Mouse (Mus musculus) myocyte (in vitro differentiated cells): Measurements from ENCODE around the gene March11. TPM values are rescaled to one million over a fixed set of nuclear protein-coding genes. Genes with fewer than 3 reads are reported as not detected.

Experiments
- H3K27me3 ChIP-seq: one replicate; pipeline ENCODE4 v1.6.1; 2011; ENCODE audit not compliant: control insufficient read depth, insufficient read depth, insufficient read length
- H3K36me3 ChIP-seq: one replicate; pipeline ENCODE4 v1.6.1; 2011; ENCODE audit not compliant: control insufficient read depth, insufficient read depth
- H3K4me2 ChIP-seq: one replicate; pipeline ENCODE4 v1.6.1; 2011; ENCODE audit warnings: low read depth, control low read depth
- H3K4me3 ChIP-seq: one replicate; pipeline ENCODE4 v1.5.1; 2011; ENCODE audit warnings: mild to moderate bottlenecking, control low read depth, moderate library complexity
- H3K79me2 ChIP-seq: one replicate; pipeline ENCODE4 v1.6.1; 2011; ENCODE audit not compliant: control insufficient read depth, insufficient read depth
- H3ac ChIP-seq: one replicate; pipeline ENCODE4 v1.6.1; 2011; ENCODE audit not compliant: control insufficient read depth, insufficient read length
- CEBPB ChIP-seq: IDR thresholded peaks from 2 replicates; pipeline ENCODE4 v1.6.1; 2011; ENCODE audit warnings: mild to moderate bottlenecking, moderate library complexity; ENCODE audit not compliant: poor library complexity, insufficient read depth, severe bottlenecking
- E2F4 ChIP-seq: IDR thresholded peaks from one replicate; pipeline ENCODE4 v1.6.1; 2011; ENCODE audit warnings: mild to moderate bottlenecking, control low read depth, moderate library complexity; ENCODE audit not compliant: insufficient read depth
- MAX ChIP-seq: IDR thresholded peaks from one replicate; pipeline ENCODE4 v1.6.1; 2011; ENCODE audit warnings: low read depth, mild to moderate bottlenecking, control low read depth
- MYOD1 ChIP-seq, 3 experiments: IDR thresholded peaks; one replicate each; pipeline ENCODE4 v1.6.1; 2011; ENCODE audit warnings: control low read depth in 2 of 3, low read depth in 2 of 3, mild to moderate bottlenecking in 2 of 3, moderate library complexity in 1 of 3; ENCODE audit not compliant: insufficient read length in 2 of 3, control insufficient read depth in 1 of 3
- MYOG ChIP-seq, 3 experiments: IDR thresholded peaks; one replicate each; pipeline ENCODE4 v1.6.1; 2011; ENCODE audit warnings: control low read depth in 2 of 3, low read depth in 2 of 3, mild to moderate bottlenecking in 2 of 3; ENCODE audit not compliant: insufficient read length in 2 of 3, control insufficient read depth in 1 of 3, insufficient read depth in 1 of 3
- POLR2A ChIP-seq: IDR thresholded peaks from one replicate; pipeline ENCODE4 v1.6.1; 2011; ENCODE audit warnings: low read depth, mild to moderate bottlenecking, control low read depth, moderate library complexity; ENCODE audit not compliant: insufficient read length
- POLR2AphosphoS2 ChIP-seq: IDR thresholded peaks from one replicate; pipeline ENCODE4 v1.6.1; 2011; ENCODE audit warnings: low read depth, control low read depth; ENCODE audit not compliant: insufficient read length
- REST ChIP-seq: IDR thresholded peaks from one replicate; pipeline ENCODE4 v1.6.1; 2011; ENCODE audit warnings: mild to moderate bottlenecking, control low read depth, moderate library complexity; ENCODE audit not compliant: insufficient read depth, insufficient read length
- SRF ChIP-seq: IDR thresholded peaks from one replicate; pipeline ENCODE4 v1.6.1; 2011; ENCODE audit warnings: low read depth; ENCODE audit not compliant: control insufficient read depth, insufficient read length
- TCF12 ChIP-seq: IDR thresholded peaks from one replicate; pipeline ENCODE4 v1.6.1; 2011; ENCODE audit warnings: mild to moderate bottlenecking, control low read depth; ENCODE audit not compliant: poor library complexity, insufficient read depth, severe bottlenecking
- TCF3 ChIP-seq: IDR thresholded peaks from one replicate; pipeline ENCODE4 v1.6.1; 2011; ENCODE audit warnings: low read depth, control low read depth; ENCODE audit not compliant: insufficient read length
- USF1 ChIP-seq: IDR thresholded peaks from one replicate; pipeline ENCODE4 v1.6.1; 2011; ENCODE audit warnings: low read depth, mild to moderate bottlenecking, control low read depth, moderate library complexity
- polyA plus RNA-seq: library from polyadenylated mRNA; unstranded; fragments of >200 nt; fragmentation: generic; extraction: Trizol; gene quantifications from one replicate; pipeline ENCODE4 v1.2.1, GENCODE M21; 2012; ENCODE audit warnings: missing spikeins

March11 gene
- polyA plus RNA-seq, 1 experiment, result 73.8 TPM

DNA sequence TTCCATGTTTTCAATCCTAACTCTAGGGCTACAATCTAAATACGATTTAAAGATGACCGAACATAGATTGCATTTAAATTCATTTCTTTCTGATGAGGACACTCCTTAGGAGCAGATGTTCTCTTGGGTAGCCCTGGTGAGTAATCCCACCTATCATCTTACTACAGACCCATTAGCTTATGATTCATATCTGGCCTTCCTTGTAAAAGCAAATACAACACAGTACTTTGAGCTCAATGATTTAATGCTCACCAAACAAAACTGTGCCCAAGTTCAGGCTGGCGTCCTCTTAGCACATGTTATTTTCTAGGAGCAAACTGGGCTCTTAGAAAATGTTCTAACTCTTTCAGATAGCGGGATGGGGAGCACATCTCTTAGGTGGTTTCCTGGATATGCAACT lies 70.0 kb downstream of the March11 start:
- Histone ChIP-seq H3K79me2 (no peaks in the 10 kb centered on the region), H3ac (no peak overlapping the region), H3K27me3 (no peaks in the 10 kb centered on the region), H3K4me3 (no peak overlapping the region), H3K36me3 (no peaks in the 10 kb centered on the region), H3K4me2 (peak overlapping the region; percentile 78)
- TF ChIP-seq POLR2AphosphoS2 (no peak), MYOD1 (IDR thresholded peaks at IDR 0.05; ENCODE audit: control insufficient read depth in 1 of 3, insufficient read length in 2 of 3, low read depth in 2 of 3) (peak in 2 of 3 experiments; percentile 29 to 53), SRF (no peak), TCF3 (no peak), USF1 (no peak), MYOG (IDR thresholded peaks at IDR 0.05; ENCODE audit: control insufficient read depth in 1 of 3, insufficient read depth in 1 of 3, insufficient read length in 2 of 3, low read depth in 2 of 3) (peak in 1 of 3 experiments; percentile 49), CEBPB (peak; percentile 43), MAX (peak; percentile 55), REST (no peak), TCF12 (peak; percentile 13), E2F4 (no peak)

DNA sequence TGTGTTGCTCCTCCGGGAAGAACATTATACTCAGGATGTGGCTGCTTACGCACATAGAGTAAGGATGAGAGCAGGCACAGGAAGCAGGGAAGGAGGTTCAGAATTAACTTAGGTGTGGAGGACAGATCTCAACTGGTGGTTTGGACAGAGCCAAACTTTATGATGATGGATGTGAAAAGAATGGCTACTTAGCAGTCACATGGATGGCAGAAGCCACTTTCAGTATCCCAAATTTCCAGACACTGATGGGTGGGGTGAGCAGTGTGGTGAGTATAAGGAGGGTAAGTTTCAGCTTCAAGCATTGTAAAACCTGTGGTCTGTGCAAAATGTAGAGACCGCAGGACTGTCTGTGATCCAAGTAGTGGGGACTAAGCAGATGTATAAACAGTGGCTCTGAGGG lies 71.0 kb downstream of the March11 start:
- no peaks in the 10 kb centered on the region for H3K36me3 ChIP-seq
- H3K27me3 ChIP-seq, result no peaks in the 10 kb centered on the region
- H3K79me2 ChIP-seq, result no peaks in the 10 kb centered on the region
- H3ac ChIP-seq, result no peak overlapping the region
- H3K4me2 ChIP-seq, result peak overlapping the region; percentile 78
- TF ChIP-seq TCF3 (no peak), POLR2A (no peak), MYOD1 (IDR thresholded peaks at IDR 0.05; ENCODE audit: control insufficient read depth in 1 of 3, insufficient read length in 2 of 3, low read depth in 2 of 3) (peak in 1 of 3 experiments; percentile 20), TCF12 (peak; percentile 29), USF1 (peak; percentile 58), MAX (no peak)
- H3K4me3 ChIP-seq, result no peak overlapping the region

DNA sequence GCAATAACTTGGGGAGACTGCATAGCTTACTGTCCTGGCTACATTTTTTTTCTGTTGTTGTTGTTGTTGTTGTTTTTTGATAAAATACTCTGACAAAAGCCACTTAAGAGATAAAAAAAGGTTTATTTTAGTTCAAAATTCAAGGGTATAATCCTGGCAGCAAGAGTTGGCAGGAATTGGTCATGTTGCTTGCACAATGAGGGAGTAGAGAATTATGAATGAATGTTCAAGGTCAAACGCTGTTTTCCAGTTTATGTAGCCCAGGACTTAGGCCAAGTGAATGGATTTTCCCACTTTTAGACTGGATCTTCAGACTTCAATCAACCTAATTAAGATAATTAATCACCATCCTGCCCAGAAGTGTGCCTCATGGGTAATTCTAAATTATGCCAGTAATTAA lies 72.0 kb downstream of the March11 start:
- Histone ChIP-seq H3K4me2 (peak overlapping the region; percentile 78), H3ac (no peak overlapping the region), H3K36me3 (no peaks in the 10 kb centered on the region), H3K27me3 (no peaks in the 10 kb centered on the region), H3K79me2 (no peaks in the 10 kb centered on the region), H3K4me3 (no peak overlapping the region)
- TF ChIP-seq MAX (no peak), TCF12 (no peak), CEBPB (no peak)

DNA sequence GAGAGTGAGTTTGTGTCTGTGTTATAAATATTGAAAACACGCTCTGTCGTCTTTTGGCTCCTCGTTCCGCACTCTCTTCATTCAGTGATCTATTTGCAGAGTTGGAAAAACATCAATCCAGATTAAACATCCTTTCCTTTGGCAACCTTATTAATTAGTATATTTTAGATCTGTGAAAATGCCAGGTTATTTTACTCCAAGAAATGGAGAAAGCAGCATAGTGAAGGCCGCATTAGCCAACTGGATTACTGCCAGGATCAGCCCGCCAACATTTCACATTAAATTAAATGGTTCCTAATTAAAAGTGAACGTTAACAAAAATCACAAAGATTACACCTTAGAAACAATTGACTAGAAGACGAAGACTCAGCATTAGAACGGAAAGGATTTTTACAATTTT lies 81.2 kb downstream of the March11 start:
- TF ChIP-seq MAX, result no peak
- no peak for TF ChIP-seq MYOG (IDR thresholded peaks at IDR 0.05; ENCODE audit: control insufficient read depth in 1 of 3, insufficient read depth in 1 of 3, insufficient read length in 2 of 3, low read depth in 2 of 3)
- TF ChIP-seq CEBPB, result no peak
- TF ChIP-seq REST, result no peak
- TF ChIP-seq TCF3, result no peak
- TF ChIP-seq E2F4, result no peak
- no peak for TF ChIP-seq MYOD1 (IDR thresholded peaks at IDR 0.05; ENCODE audit: control insufficient read depth in 1 of 3, insufficient read length in 2 of 3, low read depth in 2 of 3)
- no peak for TF ChIP-seq TCF12
- TF ChIP-seq USF1, result no peak
- Histone ChIP-seq H3ac (no peak overlapping the region), H3K4me3 (no peak overlapping the region), H3K36me3 (peaks cover 6% of the 10 kb centered on the region), H3K79me2 (no peaks in the 10 kb centered on the region), H3K4me2 (no peak overlapping the region), H3K27me3 (no peaks in the 10 kb centered on the region)

DNA sequence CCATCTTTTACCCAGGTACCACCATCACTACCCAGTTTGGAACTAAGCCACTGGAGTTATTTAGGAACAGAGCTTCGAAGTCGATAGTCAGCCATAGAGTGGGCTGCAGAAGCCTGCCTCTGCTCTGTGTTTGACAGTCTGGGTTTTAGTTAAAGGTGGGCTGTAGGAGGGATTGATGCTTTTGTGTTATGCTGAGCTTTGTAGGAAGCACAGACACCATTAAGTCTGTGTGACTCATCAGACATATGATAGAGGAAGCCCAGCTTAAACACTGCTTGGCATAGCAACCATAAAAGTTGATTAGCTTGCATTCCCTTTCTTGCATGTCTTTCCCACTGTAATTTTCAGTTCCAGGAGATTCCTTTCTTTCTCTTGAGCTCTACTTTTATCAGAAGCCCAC lies 87.7 kb downstream of the March11 start:
- Histone ChIP-seq H3K36me3 (no peaks in the 10 kb centered on the region), H3K79me2 (no peaks in the 10 kb centered on the region), H3K27me3 (no peaks in the 10 kb centered on the region), H3K4me2 (no peak overlapping the region), H3ac (no peak overlapping the region), H3K4me3 (no peak overlapping the region)
- TF ChIP-seq TCF12, result no peak
- no peak for TF ChIP-seq USF1
- no peak for TF ChIP-seq TCF3
- no peak for TF ChIP-seq MYOD1 (IDR thresholded peaks at IDR 0.05; ENCODE audit: control insufficient read depth in 1 of 3, insufficient read length in 2 of 3, low read depth in 2 of 3)
- no peak for TF ChIP-seq POLR2A

DNA sequence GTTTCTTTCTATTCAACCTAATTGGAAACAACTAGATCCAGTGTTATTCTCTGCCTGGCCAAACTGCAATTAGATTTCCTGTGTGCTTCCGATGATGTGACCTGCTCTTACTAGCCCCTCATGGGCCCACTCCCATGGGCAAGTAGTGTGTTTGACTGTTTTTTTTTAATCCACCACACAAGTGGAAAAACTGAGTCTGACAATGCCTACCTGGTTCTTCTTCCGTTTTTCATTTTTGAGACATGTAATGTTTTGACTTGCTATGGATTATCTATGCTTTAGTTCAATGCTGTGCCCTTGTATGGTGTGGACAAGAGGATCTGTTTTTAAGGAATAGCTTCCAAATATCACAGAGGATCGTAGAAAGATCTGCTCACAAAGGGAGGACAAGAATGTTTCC lies 116.4 kb downstream of the March11 start:
- H3K4me3 ChIP-seq, result no peak overlapping the region
- TF ChIP-seq MAX (no peak), CEBPB (no peak), REST (no peak), POLR2A (no peak), E2F4 (no peak), SRF (no peak), POLR2AphosphoS2 (no peak), USF1 (no peak), MYOD1 (IDR thresholded peaks at IDR 0.05; ENCODE audit: control insufficient read depth in 1 of 3, insufficient read length in 2 of 3, low read depth in 2 of 3) (no peak), TCF12 (no peak), TCF3 (no peak), MYOG (IDR thresholded peaks at IDR 0.05; ENCODE audit: control insufficient read depth in 1 of 3, insufficient read depth in 1 of 3, insufficient read length in 2 of 3, low read depth in 2 of 3) (no peak)

More for the DNA sequence above, 116.4 kb downstream of the March11 start:
- Histone ChIP-seq H3K27me3 (no peaks in the 10 kb centered on the region), H3K4me2 (no peak overlapping the region), H3K36me3 (no peaks in the 10 kb centered on the region), H3K79me2 (no peaks in the 10 kb centered on the region), H3ac (no peak overlapping the region)
